ENCODE assay signal across 14 mouse cellular contexts in the genomic region with DNA sequence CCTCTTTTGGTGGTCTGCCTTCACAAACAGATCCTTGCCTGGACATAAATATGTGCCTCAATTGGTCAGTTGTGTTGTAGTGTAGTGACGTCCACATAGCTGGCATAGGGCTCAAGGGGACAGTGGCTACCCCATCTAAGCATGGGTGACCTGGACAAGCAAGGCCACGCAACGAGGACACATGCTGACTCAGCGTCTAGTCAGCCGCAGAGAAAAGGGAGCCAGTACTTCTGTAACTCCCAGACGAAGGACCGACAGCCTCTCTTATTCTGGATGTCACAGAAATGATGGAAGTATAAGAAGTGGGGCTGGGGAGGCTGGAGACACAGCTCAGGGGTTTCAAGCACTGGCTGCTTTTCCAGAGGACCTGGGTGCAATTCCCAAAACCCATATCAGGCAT. TPM values are rescaled to one million over a fixed set of nuclear protein-coding genes. Genes with fewer than 3 reads are reported as not detected.
"Had no signal": no experiment of that assay in that cellular context is flagged by ENCODE, and none has a peak within 500 bp of the region (broad histone marks: within the 10 kb centered on the region; RNA-seq: fewer than 3 reads in every experiment).

No protein-coding gene starts in this region.

- H3K9me3 ChIP-seq: limb, embryonic 10.5 days; liver, embryonic 15.5 days; megakaryocyte, embryonic 14.5 days; midbrain, embryonic 15.5 days; neural tube, embryonic 13.5 days had no signal

- H3K27ac ChIP-seq: left cerebral cortex, adult 2 months; limb, embryonic 10.5 days; liver, embryonic 15.5 days; midbrain, embryonic 15.5 days; neural tube, embryonic 13.5 days had no signal

- H3K27me3 ChIP-seq: liver, embryonic 15.5 days; megakaryocyte, embryonic 14.5 days; midbrain, embryonic 15.5 days; neural tube, embryonic 13.5 days had no signal

- H3K9ac ChIP-seq: liver, embryonic 15.5 days; midbrain, embryonic 15.5 days; neural tube, embryonic 13.5 days had no signal

- H3K4me3 ChIP-seq: left cerebral cortex, adult 2 months; limb, embryonic 10.5 days; liver, embryonic 15.5 days; midbrain, embryonic 15.5 days; neural tube, embryonic 13.5 days had no signal

- DNase-seq: kidney, postnatal 25 days; lung, adult 2 months; lung, postnatal 36 days; retina, postnatal 1 day; spleen, adult 18-20 months; thymus, adult 2 months; thymus, postnatal 25 days had no signal

- H3K36me3 ChIP-seq: limb, embryonic 10.5 days; liver, embryonic 15.5 days; midbrain, embryonic 15.5 days; neural tube, embryonic 13.5 days had no signal

RNA-seq across cellular contexts. Expression of a gene that starts 45.9 kb away (rescaled TPM):
- total RNA-seq: monocyte, adult 5-6 weeks had no signal
